Mouse (Mus musculus) liver, embryonic 13.5 days (tissue): ENCODE data around the gene Mettl7b. TPM values are rescaled to one million over a fixed set of nuclear protein-coding genes. Genes with fewer than 3 reads are reported as not detected.

ENCODE experiments used
- ATAC-seq: fragments of 200-750 bp; cut with Nextera tagmentation; 2 replicates; pipeline ENCODE4 v1.8.0; 2017; ENCODE audit warnings: low read depth, mild to moderate bottlenecking, moderate number of reproducible peaks, moderate library complexity
- DNase-seq: peaks from one replicate; pipeline ENCODE4 v3.0.0; 2022
- H3K27ac ChIP-seq: fragments of 300-500 bp; sonication (generic); 2 replicates; pipeline ENCODE4 v1.5.1; 2015; ENCODE audit warnings: moderate library complexity, mild to moderate bottlenecking, inconsistent platforms
- H3K27me3 ChIP-seq: fragments of 300-500 bp; sonication (generic); 2 replicates; pipeline ENCODE4 v1.6.1; 2015; ENCODE audit warnings: mild to moderate bottlenecking, inconsistent platforms
- H3K36me3 ChIP-seq: fragments of 300-500 bp; sonication (generic); 2 replicates; pipeline ENCODE4 v1.6.1; 2015; ENCODE audit warnings: mild to moderate bottlenecking, inconsistent platforms
- H3K4me1 ChIP-seq: fragments of 300-500 bp; sonication (generic); replicated peaks from 2 replicates; pipeline ENCODE4 v1.6.1; 2015; ENCODE audit warnings: inconsistent platforms
- H3K4me2 ChIP-seq: fragments of 300-500 bp; sonication (generic); 2 replicates; pipeline ENCODE4 v1.6.1; 2015; ENCODE audit warnings: inconsistent platforms, mild to moderate bottlenecking, moderate library complexity
- H3K4me3 ChIP-seq: fragments of 300-500 bp; sonication (generic); replicated peaks from 2 replicates; pipeline ENCODE4 v1.5.1; 2015; ENCODE audit warnings: mild to moderate bottlenecking, inconsistent platforms
- H3K9ac ChIP-seq: fragments of 300-500 bp; sonication (generic); 2 replicates; pipeline ENCODE4 v1.6.1; 2015; ENCODE audit warnings: mild to moderate bottlenecking, inconsistent platforms
- H3K9me3 ChIP-seq: fragments of 300-500 bp; sonication (generic); replicated peaks from 2 replicates; pipeline ENCODE4 v1.6.1; 2016; ENCODE audit warnings: inconsistent platforms
- WGBS: fragments of 180-500 bp; shearing (Covaris S2); methylation state at CpG from one replicate; pipeline ENCODE4 v1.1.7; 2015; ENCODE audit not compliant: insufficient replicate concordance; 5-methylcytosine and 5-hydroxymethylcytosine counted together
- polyA plus RNA-seq: library from polyadenylated mRNA; unstranded; fragments of >200 nt; fragmentation: Nextera tagmentation; extraction: Ambion mirVana; gene quantifications from 2 replicates; pipeline ENCODE4 v1.2.1, GENCODE M21; 2015

Gene Mettl7b
- polyA plus RNA-seq, 1 experiment from 2014 or later, result not detected

GRCm38 (mm10) chr10:128940475-128941061, 20.2 kb downstream of the Mettl7b start:
- H3K9ac ChIP-seq, result no peak overlapping the region
- H3K36me3 ChIP-seq, result no peaks in the 10 kb centered on the region
- no peak for DNase-seq
- ATAC-seq, result no peak
- peaks cover 38% of the 10 kb centered on the region for H3K27me3 ChIP-seq
- H3K4me3 ChIP-seq, result no peak overlapping the region
- WGBS, result 53% methylated on average over 10 of the region's 10 CpGs
- H3K27ac ChIP-seq, result no peak overlapping the region
- no peak overlapping the region for H3K4me2 ChIP-seq
- H3K4me1 ChIP-seq, result no peaks in the 10 kb centered on the region
- no peaks in the 10 kb centered on the region for H3K9me3 ChIP-seq

GRCm38 (mm10) chr10:128938974-128939373, 21.8 kb downstream of the Mettl7b start:
- DNase-seq (no peak), ATAC-seq (no peak)

GRCm38 (mm10) chr10:128938457-128938856, 22.3 kb downstream of the Mettl7b start:
- H3K4me1 ChIP-seq, result 0 out of 2 replicates have a peak, but pooled peaks cover 6% of the 10 kb centered on the region
- DNase-seq (no peak), ATAC-seq (no peak)
- H3K27ac ChIP-seq, result no peak overlapping the region
- peaks cover 49% of the 10 kb centered on the region for H3K27me3 ChIP-seq
- no peaks in the 10 kb centered on the region for H3K36me3 ChIP-seq
- no peaks in the 10 kb centered on the region for H3K9me3 ChIP-seq
- H3K4me3 ChIP-seq, result no peak overlapping the region
- H3K4me2 ChIP-seq, result no peak overlapping the region
- WGBS, result 65% methylated on average over 9 of the region's 9 CpGs
- H3K9ac ChIP-seq, result no peak overlapping the region

More at GRCm38 (mm10) chr10:128938974-128939373, 21.8 kb downstream of the Mettl7b start:
- no peak overlapping the region for H3K27ac ChIP-seq
- no peak overlapping the region for H3K4me2 ChIP-seq
- H3K4me1 ChIP-seq, result 0 out of 2 replicates have a peak, but pooled peaks cover under 1% of the 10 kb centered on the region
- peaks cover 49% of the 10 kb centered on the region for H3K27me3 ChIP-seq
- no peaks in the 10 kb centered on the region for H3K36me3 ChIP-seq
- no peak overlapping the region for H3K4me3 ChIP-seq
- H3K9ac ChIP-seq, result no peak overlapping the region
- no peaks in the 10 kb centered on the region for H3K9me3 ChIP-seq
- WGBS, result 45% methylated on average over 5 of the region's 5 CpGs

GRCm38 (mm10) chr10:128937756-128938390, 22.9 kb downstream of the Mettl7b start:
- 60% methylated on average over 12 of the region's 12 CpGs for WGBS
- Histone ChIP-seq H3K9ac (no peak overlapping the region), H3K4me3 (no peak overlapping the region), H3K4me1 (0 out of 2 replicates have a peak, but pooled peaks cover 8% of the 10 kb centered on the region), H3K9me3 (no peaks in the 10 kb centered on the region), H3K27ac (no peak overlapping the region), H3K27me3 (peaks cover 53% of the 10 kb centered on the region), H3K4me2 (no peak overlapping the region), H3K36me3 (no peaks in the 10 kb centered on the region)
- DNase-seq (no peak), ATAC-seq (no peak)

- H3K27me3 ChIP-seq, result peaks cover 63% of the 10 kb centered on the region
- DNase-seq (no peak), ATAC-seq (no peak)
- no peak overlapping the region for H3K4me2 ChIP-seq
- H3K36me3 ChIP-seq, result no peaks in the 10 kb centered on the region
- H3K4me3 ChIP-seq, result no peak overlapping the region
- H3K4me1 ChIP-seq, result 0 out of 2 replicates have a peak, but pooled peaks cover 8% of the 10 kb centered on the region
- 60% methylated on average over 8 of the region's 8 CpGs for WGBS
- no peak overlapping the region for H3K27ac ChIP-seq
- H3K9me3 ChIP-seq, result no peaks in the 10 kb centered on the region
- H3K9ac ChIP-seq, result no peak overlapping the region
Observed at GRCm38 (mm10) chr10:128935826-128936440, 24.9 kb downstream of the Mettl7b start.

- DNase-seq (no peak), ATAC-seq (no peak)
- Histone ChIP-seq H3K9ac (no peak overlapping the region), H3K9me3 (no peaks in the 10 kb centered on the region), H3K27ac (no peak overlapping the region), H3K36me3 (no peaks in the 10 kb centered on the region), H3K4me2 (no peak overlapping the region), H3K4me3 (no peak overlapping the region), H3K27me3 (peaks cover 68% of the 10 kb centered on the region), H3K4me1 (0 out of 2 replicates have a peak, but pooled peaks cover 8% of the 10 kb centered on the region)
- 45% methylated on average over 7 of the region's 7 CpGs for WGBS
Observed at GRCm38 (mm10) chr10:128934997-128935787, 25.6 kb downstream of the Mettl7b start.

- no peak overlapping the region for H3K9ac ChIP-seq
- H3K4me1 ChIP-seq, result 0 out of 2 replicates have a peak, but pooled peaks cover 8% of the 10 kb centered on the region
- no peak for ATAC-seq
- peaks cover 77% of the 10 kb centered on the region for H3K27me3 ChIP-seq
- no peaks in the 10 kb centered on the region for H3K36me3 ChIP-seq
- H3K4me3 ChIP-seq, result peak overlapping the region; percentile 25
- no peaks in the 10 kb centered on the region for H3K9me3 ChIP-seq
- no peak overlapping the region for H3K27ac ChIP-seq
- peak overlapping the region; percentile 46 for H3K4me2 ChIP-seq
- 5% methylated on average over 21 of the region's 21 CpGs for WGBS
- DNase-seq, result no peak
Observed at GRCm38 (mm10) chr10:128933976-128934721, 26.6 kb downstream of the Mettl7b start.

GRCm38 (mm10) chr10:128933574-128933973, 27.2 kb downstream of the Mettl7b start, which contains the start of gene Itga7:
Gene Itga7 (plus strand): TSS chr10:128933818.
- peak within 1 kb of the TSS; percentile 25 for H3K4me3 ChIP-seq
- peaks cover 82% of the 10 kb centered on the region for H3K27me3 ChIP-seq
- H3K27ac ChIP-seq, result no peak within 1 kb of the TSS
- DNase-seq (no peak), ATAC-seq (peak; percentile 59)
- H3K36me3 ChIP-seq, result no peaks in the 10 kb centered on the region
- H3K9me3 ChIP-seq, result no peaks in the 10 kb centered on the region
- H3K4me2 ChIP-seq, result peak within 1 kb of the TSS; percentile 46
- under 1% methylated on average over 26 of the region's 26 CpGs for WGBS
- no peak within 1 kb of the TSS for H3K9ac ChIP-seq
- 0 out of 2 replicates have a peak, but pooled peaks cover 8% of the 10 kb centered on the region for H3K4me1 ChIP-seq

GRCm38 (mm10) chr10:128931441-128931840, 29.3 kb downstream of the Mettl7b start:
- no peak for ATAC-seq
- 37% methylated on average over 2 of the region's 2 CpGs for WGBS

GRCm38 (mm10) chr10:128929638-128930378, 31.0 kb downstream of the Mettl7b start:
- Histone ChIP-seq H3K9ac (no peak overlapping the region), H3K27ac (no peak overlapping the region), H3K27me3 (peaks cover 74% of the 10 kb centered on the region), H3K36me3 (no peaks in the 10 kb centered on the region), H3K4me3 (no peak overlapping the region), H3K4me2 (no peak overlapping the region), H3K4me1 (0 out of 2 replicates have a peak, but pooled peaks cover 8% of the 10 kb centered on the region), H3K9me3 (no peaks in the 10 kb centered on the region)
- DNase-seq, result no peak
- ATAC-seq, result no peak
- 56% methylated on average over 7 of the region's 7 CpGs for WGBS

More at GRCm38 (mm10) chr10:128931441-128931840, 29.3 kb downstream of the Mettl7b start:
- no peaks in the 10 kb centered on the region for H3K9me3 ChIP-seq
- H3K4me1 ChIP-seq, result 0 out of 2 replicates have a peak, but pooled peaks cover 8% of the 10 kb centered on the region
- no peak overlapping the region for H3K4me3 ChIP-seq
- no peak for DNase-seq
- H3K4me2 ChIP-seq, result no peak overlapping the region
- H3K27ac ChIP-seq, result no peak overlapping the region
- peaks cover 88% of the 10 kb centered on the region for H3K27me3 ChIP-seq
- H3K9ac ChIP-seq, result no peak overlapping the region
- no peaks in the 10 kb centered on the region for H3K36me3 ChIP-seq
